Mouse (Mus musculus) MEL (cell line): ENCODE data around the gene Sez6. TPM values are rescaled to one million over a fixed set of nuclear protein-coding genes. Genes with fewer than 3 reads are reported as not detected.

Source experiments
- DNase-seq: peaks from one replicate; pipeline ENCODE4 v3.0.0; 2011; ENCODE audit warnings: low read depth, low spot score
- H3K27ac ChIP-seq: 2 replicates; pipeline ENCODE4 v1.5.1; 2012; ENCODE audit warnings: low read depth, mild to moderate bottlenecking, control low read depth, low read length, moderate library complexity; ENCODE audit not compliant: control insufficient read depth
- H3K27me3 ChIP-seq, 2 experiments: fragments of 150-350 bp in 1 of 2; sonication (generic) in 1 of 2; 2 replicates each; pipeline ENCODE4 v1.6.1; 2012; ENCODE audit warnings: low read length in 2 of 2, mild to moderate bottlenecking in 2 of 2, improper control_type of control experiment in 1 of 2, moderate library complexity in 1 of 2; ENCODE audit not compliant: insufficient read depth in 2 of 2, control insufficient read depth in 1 of 2
- H3K36me3 ChIP-seq, 2 experiments: 2 replicates each; pipeline ENCODE4 v1.6.1; 2012 to 2014; ENCODE audit warnings: low read length in 2 of 2, improper control_type of control experiment in 1 of 2, inconsistent platforms in 1 of 2, mild to moderate bottlenecking in 1 of 2; ENCODE audit not compliant: insufficient read depth in 2 of 2, control insufficient read depth in 1 of 2
- H3K4me1 ChIP-seq, 2 experiments: fragments of 150-350 bp in 1 of 2; sonication (generic) in 1 of 2; 2 replicates each; pipeline ENCODE4 v1.6.1; 2012; ENCODE audit warnings: low read length in 2 of 2, improper control_type of control experiment in 1 of 2, mild to moderate bottlenecking in 1 of 2; ENCODE audit not compliant: insufficient read depth in 2 of 2, control insufficient read depth in 1 of 2
- H3K4me3 ChIP-seq, 2 experiments: fragments of 150-350 bp in 1 of 2; sonication (generic) in 1 of 2; 2 replicates each; pipeline ENCODE4 v1.5.1; 2012; ENCODE audit warnings: low read depth in 2 of 2, low read length in 2 of 2, mild to moderate bottlenecking in 2 of 2, moderate library complexity in 2 of 2, control low read depth in 1 of 2, improper control_type of control experiment in 1 of 2; ENCODE audit not compliant: control insufficient read depth in 1 of 2, insufficient read depth in 1 of 2
- H3K79me2 ChIP-seq: 2 replicates; pipeline ENCODE4 v1.6.1; 2012; ENCODE audit warnings: mild to moderate bottlenecking, low read length, moderate library complexity; ENCODE audit not compliant: control insufficient read depth, poor library complexity, insufficient read depth
- H3K9ac ChIP-seq: 2 replicates; pipeline ENCODE4 v1.6.1; 2012; ENCODE audit warnings: low read depth, mild to moderate bottlenecking, control low read depth, low read length, moderate library complexity; ENCODE audit not compliant: control insufficient read depth, poor library complexity, severe bottlenecking
- H3K9me3 ChIP-seq: fragments of 150-350 bp; sonication (generic); replicated peaks from 2 replicates; pipeline ENCODE4 v1.6.1; 2012; ENCODE audit warnings: mild to moderate bottlenecking, low read length, improper control_type of control experiment, moderate library complexity; ENCODE audit not compliant: insufficient read depth
- BHLHE40 ChIP-seq: IDR thresholded peaks from 2 replicates; pipeline ENCODE4 v1.6.1; 2012; ENCODE audit warnings: low read depth, mild to moderate bottlenecking, inconsistent platforms, low read length, improper control_type of control experiment, borderline replicate concordance
- CHD1 ChIP-seq: IDR thresholded peaks from 2 replicates; pipeline ENCODE4 v1.6.1; 2012; ENCODE audit warnings: low read depth, mild to moderate bottlenecking, inconsistent platforms, low read length, improper control_type of control experiment
- CHD2 ChIP-seq: IDR thresholded peaks from 2 replicates; pipeline ENCODE4 v1.6.1; 2011; ENCODE audit warnings: low read length, improper control_type of control experiment
- E2F4 ChIP-seq: IDR thresholded peaks from 2 replicates; pipeline ENCODE4 v1.6.1; 2011; ENCODE audit warnings: low read depth, low read length, improper control_type of control experiment, borderline replicate concordance
- ELF1 ChIP-seq: IDR thresholded peaks from 2 replicates; pipeline ENCODE4 v1.6.1; 2014; ENCODE audit warnings: low read depth, mild to moderate bottlenecking, inconsistent platforms, low read length, improper control_type of control experiment, moderate library complexity
- EP300 ChIP-seq, 2 experiments: IDR thresholded peaks; 2 replicates each; pipeline ENCODE4 v1.6.1; 2011; ENCODE audit warnings: improper control_type of control experiment in 2 of 2, low read length in 2 of 2, low read depth in 1 of 2, mild to moderate bottlenecking in 1 of 2
- ETS1 ChIP-seq: IDR thresholded peaks from 2 replicates; pipeline ENCODE4 v1.6.1; 2012; ENCODE audit warnings: low read depth, mild to moderate bottlenecking, inconsistent platforms, low read length, improper control_type of control experiment, moderate library complexity
- GABPA ChIP-seq: IDR thresholded peaks from 2 replicates; pipeline ENCODE4 v1.6.1; 2012; ENCODE audit warnings: low read depth, mild to moderate bottlenecking, inconsistent platforms, low read length, improper control_type of control experiment, moderate library complexity
- GATA1 ChIP-seq: IDR thresholded peaks from 2 replicates; pipeline ENCODE4 v1.6.1; 2011; ENCODE audit warnings: low read depth, low read length, improper control_type of control experiment
- HCFC1 ChIP-seq: IDR thresholded peaks from 2 replicates; pipeline ENCODE4 v1.6.1; 2012; ENCODE audit warnings: low read depth, mild to moderate bottlenecking, inconsistent platforms, low read length, improper control_type of control experiment, moderate library complexity
- JUND ChIP-seq: IDR thresholded peaks from 2 replicates; pipeline ENCODE4 v1.6.1; 2011; ENCODE audit warnings: low read depth, mild to moderate bottlenecking, improper control_type of control experiment, low read length
- KAT2A ChIP-seq: conservative IDR thresholded peaks from 2 replicates; pipeline ENCODE4 v1.6.1; 2012; ENCODE audit warnings: low read depth, low read length, improper control_type of control experiment, inconsistent platforms
- MAFK ChIP-seq: IDR thresholded peaks from 2 replicates; pipeline ENCODE4 v1.6.1; 2011; ENCODE audit warnings: low read depth, mild to moderate bottlenecking, low read length, improper control_type of control experiment, borderline replicate concordance
- MAX ChIP-seq: IDR thresholded peaks from 2 replicates; pipeline ENCODE4 v1.6.1; 2011; ENCODE audit warnings: low read length, improper control_type of control experiment
- MAZ ChIP-seq: IDR thresholded peaks from 2 replicates; pipeline ENCODE4 v1.6.1; 2012; ENCODE audit warnings: low read depth, mild to moderate bottlenecking, inconsistent platforms, low read length, improper control_type of control experiment
- MEF2A ChIP-seq: IDR thresholded peaks from 2 replicates; pipeline ENCODE4 v1.6.1; 2014; ENCODE audit warnings: low read depth, mild to moderate bottlenecking, inconsistent platforms, low read length, improper control_type of control experiment; ENCODE audit not compliant: poor library complexity, insufficient replicate concordance, severe bottlenecking; ENCODE audit errors: extremely low read depth
- MXI1 ChIP-seq: IDR thresholded peaks from 2 replicates; pipeline ENCODE4 v1.6.1; 2011; ENCODE audit warnings: mild to moderate bottlenecking, low read depth, low read length, improper control_type of control experiment
- MYB ChIP-seq: IDR thresholded peaks from 2 replicates; pipeline ENCODE4 v1.6.1; 2011; ENCODE audit warnings: mild to moderate bottlenecking, low read depth, low read length, improper control_type of control experiment
- MYC ChIP-seq: IDR thresholded peaks from 2 replicates; pipeline ENCODE4 v1.6.1; 2011; ENCODE audit warnings: low read depth, mild to moderate bottlenecking, low read length, improper control_type of control experiment, moderate library complexity
- NELFE ChIP-seq: IDR thresholded peaks from 2 replicates; pipeline ENCODE4 v1.6.1; 2011; ENCODE audit warnings: low read depth, low read length, improper control_type of control experiment
- NRF1 ChIP-seq: IDR thresholded peaks from 2 replicates; pipeline ENCODE4 v1.6.1; 2014; ENCODE audit warnings: low read depth, mild to moderate bottlenecking, inconsistent platforms, low read length, improper control_type of control experiment, moderate library complexity; ENCODE audit not compliant: poor library complexity, insufficient read depth, severe bottlenecking
- POLR2A ChIP-seq, 2 experiments: IDR thresholded peaks; 2 replicates each; pipeline ENCODE4 v1.6.1; 2011 to 2012; ENCODE audit warnings: low read length in 2 of 2, mild to moderate bottlenecking in 2 of 2, control low read depth in 1 of 2, improper control_type of control experiment in 1 of 2, low read depth in 1 of 2, moderate library complexity in 1 of 2; ENCODE audit not compliant: control insufficient read depth in 1 of 2, insufficient read depth in 1 of 2, poor library complexity in 1 of 2
- POLR2AphosphoS2 ChIP-seq: IDR thresholded peaks from 2 replicates; pipeline ENCODE4 v1.6.1; 2011; ENCODE audit warnings: low read length, improper control_type of control experiment
- POLR2AphosphoS5 ChIP-seq: IDR thresholded peaks from 2 replicates; pipeline ENCODE4 v1.6.1; 2012; ENCODE audit warnings: low read depth, borderline replicate concordance, mild to moderate bottlenecking, inconsistent platforms, low read length, moderate library complexity, mixed read lengths
- RAD21 ChIP-seq: IDR thresholded peaks from 2 replicates; pipeline ENCODE4 v1.6.1; 2011; ENCODE audit warnings: mild to moderate bottlenecking, low read depth, low read length, improper control_type of control experiment
- RCOR1 ChIP-seq: IDR thresholded peaks from 2 replicates; pipeline ENCODE4 v1.6.1; 2012; ENCODE audit warnings: low read depth, mild to moderate bottlenecking, inconsistent platforms, low read length, improper control_type of control experiment
- SIN3A ChIP-seq: IDR thresholded peaks from 2 replicates; pipeline ENCODE4 v1.6.1; 2012; ENCODE audit warnings: low read length, improper control_type of control experiment, inconsistent platforms
- SMC3 ChIP-seq: IDR thresholded peaks from 2 replicates; pipeline ENCODE4 v1.6.1; 2011; ENCODE audit warnings: low read depth, low read length, improper control_type of control experiment
- TBP ChIP-seq: IDR thresholded peaks from 2 replicates; pipeline ENCODE4 v1.8.0; 2011; ENCODE audit warnings: low read depth, low read length, improper control_type of control experiment
- TCF12 ChIP-seq: IDR thresholded peaks from 2 replicates; pipeline ENCODE4 v1.6.1; 2014; ENCODE audit warnings: low read depth, mild to moderate bottlenecking, inconsistent platforms, low read length, improper control_type of control experiment, moderate library complexity
- USF1 ChIP-seq: IDR thresholded peaks from 2 replicates; pipeline ENCODE4 v1.6.1; 2014; ENCODE audit warnings: low read depth, mild to moderate bottlenecking, inconsistent platforms, low read length, improper control_type of control experiment, moderate library complexity
- ZC3H11A ChIP-seq: IDR thresholded peaks from 2 replicates; pipeline ENCODE4 v1.6.1; 2012; ENCODE audit warnings: low read depth, mild to moderate bottlenecking, inconsistent platforms, low read length, improper control_type of control experiment
- ZKSCAN1 ChIP-seq: IDR thresholded peaks from 2 replicates; pipeline ENCODE4 v1.6.1; 2012; ENCODE audit warnings: low read depth, mild to moderate bottlenecking, inconsistent platforms, low read length, improper control_type of control experiment, moderate library complexity
- ZMIZ1 ChIP-seq: IDR thresholded peaks from 2 replicates; pipeline ENCODE4 v1.6.1; 2012; ENCODE audit warnings: low read depth, mild to moderate bottlenecking, inconsistent platforms, low read length, improper control_type of control experiment, moderate library complexity
- ZNF384 ChIP-seq: IDR thresholded peaks from 2 replicates; pipeline ENCODE4 v1.6.1; 2012; ENCODE audit warnings: low read depth, mild to moderate bottlenecking, inconsistent platforms, low read length, improper control_type of control experiment
- polyA plus RNA-seq, 2 experiments: library from polyadenylated mRNA; stranded (reverse) in 1 of 2; unstranded in 1 of 2; fragments of >175 nt in 1 of 2; fragments of >200 nt in 1 of 2; gene quantifications; 2 replicates each; pipeline versions ENCODE4 v1.2.1 to v1.2.4; 2012; ENCODE audit warnings: low replicate concordance in 2 of 2, low read depth in 1 of 2; ENCODE audit not compliant: insufficient read length in 2 of 2, insufficient read depth in 1 of 2, missing spikeins in 1 of 2
- total RNA-seq: library from RNA; depleted of rRNA; stranded (reverse); fragments of 300-350 nt; gene quantifications from 2 replicates; pipeline ENCODE4 v1.2.3, GENCODE M21; 2012

The Sez6 gene
- total and polyA plus RNA-seq, 3 experiments, result 0.04 TPM; not detected in 2

GRCm38 (mm10) chr11:77981609-77982440, 51.2 kb downstream of the Sez6 start:
- H3K27ac ChIP-seq, result peak overlapping the region; percentile 94
- H3K36me3 ChIP-seq, result peaks cover 0 to 18% of the 10 kb centered on the region in 2 experiments
- peaks cover 0 to 3% of the 10 kb centered on the region in 2 experiments; a peak in 1 of 4 replicates for H3K27me3 ChIP-seq
- no peak; the same call in 1 of the 2 replicates for TF ChIP-seq ZMIZ1
- peak; percentile 20; the same call in 1 of the 2 replicates for TF ChIP-seq GATA1
- peak; percentile 67; the same call in 1 of the 2 replicates for TF ChIP-seq ETS1
- TF ChIP-seq MYC, result peak; percentile 83; the same call in 1 of the 2 replicates
- TF ChIP-seq CHD2, result peak; percentile 99
- peak; percentile 98 for TF ChIP-seq SIN3A
- no peak for TF ChIP-seq E2F4
- no peak for TF ChIP-seq ZC3H11A
- peak; percentile 100 for TF ChIP-seq KAT2A
- no peak for TF ChIP-seq MEF2A
- TF ChIP-seq RCOR1, result no peak
- TF ChIP-seq ZNF384, result peak; percentile 99
- TF ChIP-seq ZKSCAN1, result no peak; the same call in 1 of the 2 replicates
- TF ChIP-seq EP300 (IDR thresholded peaks at IDR 0.05; ENCODE audit: low read depth in 1 of 2, low read length in 2 of 2), result no peak
- no peak for TF ChIP-seq MAZ
- peak; percentile 94 for TF ChIP-seq TBP
- TF ChIP-seq NELFE, result peak; percentile 73
- no peak for TF ChIP-seq BHLHE40
- peak; percentile 94 for TF ChIP-seq HCFC1
- TF ChIP-seq MAFK, result no peak
- no peak for TF ChIP-seq SMC3
- peak; percentile 33 to 97; a peak in 3 of 4 replicates for TF ChIP-seq POLR2A (IDR thresholded peaks at IDR 0.05; ENCODE audit: control insufficient read depth in 1 of 2, insufficient read depth in 1 of 2, low read depth in 1 of 2, low read length in 2 of 2, poor library complexity in 1 of 2)
- peak; percentile 83 for TF ChIP-seq TCF12
- peak; percentile 86 for TF ChIP-seq ELF1
- TF ChIP-seq USF1, result no peak
- peak; percentile 35; the same call in 1 of the 2 replicates for TF ChIP-seq MAX
- no peak for TF ChIP-seq RAD21
- peak; percentile 66; the same call in 1 of the 2 replicates for TF ChIP-seq CHD1
- no peak for TF ChIP-seq MYB
- peak; percentile 97 for TF ChIP-seq POLR2AphosphoS2
- TF ChIP-seq POLR2AphosphoS5, result peak; percentile 82; the same call in 1 of the 2 replicates
- TF ChIP-seq MXI1, result peak; percentile 71
- TF ChIP-seq JUND, result no peak
- TF ChIP-seq GABPA, result no peak; the same call in 1 of the 2 replicates
- peak; percentile 80 for TF ChIP-seq NRF1
- H3K4me1 ChIP-seq, result peaks cover 0 to 15% of the 10 kb centered on the region in 2 experiments; a peak in 2 of 4 replicates
- DNase-seq, result peak; percentile 100
- peak overlapping the region; percentile 85 for H3K9ac ChIP-seq
- H3K9me3 ChIP-seq, result no peaks in the 10 kb centered on the region
- H3K79me2 ChIP-seq, result peaks cover 42% of the 10 kb centered on the region
- H3K4me3 ChIP-seq, result peak overlapping the region; percentile 49 to 65
